Mouse (Mus musculus): ENCODE results near the gene Dtx3. TPM values are rescaled to one million over a fixed set of nuclear protein-coding genes. Genes with fewer than 3 reads are reported as not detected.
A peak's percentile ranks its signal among the peaks of the same experiment; 100 is the strongest.
"Not testable (repeated sequence)": the region's sequence is repeated elsewhere in the genome, so short reads cannot be mapped to it uniquely, and the experiment has no call there.

Dtx3 gene
- polyA plus RNA-seq, 2 experiments = 157 to 565 TPM

DNA sequence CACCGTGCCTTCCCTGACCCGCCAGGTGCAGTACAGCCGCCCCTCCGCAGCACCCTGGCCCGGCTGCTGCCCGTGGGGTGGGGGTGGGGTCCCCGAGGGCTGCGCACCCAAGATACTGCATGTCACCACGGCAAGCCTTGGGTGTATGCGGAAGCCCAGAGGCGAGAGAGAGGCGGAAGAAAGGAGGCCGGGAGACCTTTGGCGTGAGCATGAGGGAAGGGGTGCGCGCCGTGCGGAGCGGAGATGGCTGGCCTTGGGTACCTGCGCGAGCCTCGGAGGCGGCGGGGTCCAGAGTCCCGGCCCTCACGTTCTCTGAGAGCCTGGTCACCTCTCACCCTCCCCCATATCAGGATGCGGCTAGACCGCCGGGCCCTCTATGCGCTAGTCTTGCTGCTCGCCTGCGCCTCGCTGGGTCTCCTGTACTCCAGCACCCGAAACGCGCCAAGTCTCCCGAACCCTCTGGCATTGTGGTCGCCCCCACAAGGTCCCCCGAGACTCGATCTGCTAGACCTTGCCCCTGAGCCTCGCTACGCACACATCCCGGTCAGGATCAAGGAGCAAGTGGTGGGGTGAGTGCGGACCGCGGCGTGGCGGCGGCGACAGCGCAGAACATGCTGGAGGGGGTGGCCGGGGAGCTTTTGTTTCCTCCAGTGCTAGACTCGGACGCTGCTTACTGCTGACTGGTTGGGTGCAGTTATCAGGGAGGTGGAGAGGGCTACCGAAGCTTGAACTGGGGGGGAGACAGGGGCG lies 29.7 kb downstream of the Dtx3 start:
- peak overlapping the region; percentile 99 for H3K4me2 ChIP-seq (replicated peaks; ENCODE audit: low read depth, low read length, severe bottlenecking)
- H3K27ac ChIP-seq (replicated peaks; ENCODE audit: low read depth, low read length) = no peak overlapping the region

DNA sequence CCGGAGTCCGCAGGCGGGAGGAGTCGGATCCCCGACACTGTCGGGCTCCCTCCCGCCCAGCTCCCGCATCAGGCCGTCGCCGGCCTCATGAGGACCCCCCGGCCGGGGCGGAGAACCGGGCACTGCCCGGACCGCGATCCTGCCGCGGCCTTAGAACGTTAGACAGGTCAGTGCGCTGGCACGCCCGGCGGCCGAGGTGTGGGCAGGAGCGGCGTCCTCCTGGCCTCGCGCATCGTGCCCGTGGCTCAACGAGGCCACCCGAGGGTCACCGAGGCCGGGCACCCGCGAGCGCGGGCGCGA lies 30.2 kb downstream of the Dtx3 start:
- DNase-seq (ENCODE audit: low spot score) (no peak), ATAC-seq (ENCODE audit: low FRiP score, low read depth) (peak; percentile 36; the same call in 1 of the 2 replicates)
- Histone ChIP-seq H3K4me2 (replicated peaks; ENCODE audit: low read depth, low read length, severe bottlenecking) (peak overlapping the region; percentile 99), H3K4me3 (replicated peaks; ENCODE audit: low read length) (peak overlapping the region; percentile 60), H3K4me1 (ENCODE audit: control insufficient read depth, insufficient read depth, low read length) (no peaks in the 10 kb centered on the region; the same call in none of the 2 replicates), H3K36me3 (ENCODE audit: control insufficient read depth, insufficient read depth, low read length) (no peaks in the 10 kb centered on the region), H3K27ac (replicated peaks; ENCODE audit: low read depth, low read length) (no peak overlapping the region), H3K9ac (ENCODE audit: low read depth, low read length, severe bottlenecking) (peak overlapping the region; percentile 67), H3K27me3 (ENCODE audit: control insufficient read depth, insufficient read depth, low read length) (peaks cover 50% of the 10 kb centered on the region), H3K9me3 (ENCODE audit: control insufficient read depth, low read length) (no peaks in the 10 kb centered on the region)
- WGBS = 2% methylated on average over 15 of the region's 42 CpGs
- TF ChIP-seq POLR2A (IDR thresholded peaks at IDR 0.05; ENCODE audit: borderline replicate concordance, extremely low read depth, insufficient read depth, insufficient read length) = no peak

More for the DNA sequence above, 29.7 kb downstream of the Dtx3 start:
- Histone ChIP-seq H3K4me1 (ENCODE audit: control insufficient read depth, insufficient read depth, low read length) (no peaks in the 10 kb centered on the region; the same call in none of the 2 replicates), H3K36me3 (ENCODE audit: control insufficient read depth, insufficient read depth, low read length) (no peaks in the 10 kb centered on the region), H3K27me3 (ENCODE audit: control insufficient read depth, insufficient read depth, low read length) (peaks cover 55% of the 10 kb centered on the region), H3K9ac (ENCODE audit: low read depth, low read length, severe bottlenecking) (peak overlapping the region; percentile 67), H3K4me3 (replicated peaks; ENCODE audit: low read length) (peak overlapping the region; percentile 60), H3K9me3 (ENCODE audit: control insufficient read depth, low read length) (no peaks in the 10 kb centered on the region)
- ATAC-seq (ENCODE audit: low FRiP score, low read depth) = peak; percentile 13; the same call in 1 of the 2 replicates
- DNase-seq (ENCODE audit: low spot score) = no peak
- TF ChIP-seq POLR2A (IDR thresholded peaks at IDR 0.05; ENCODE audit: borderline replicate concordance, extremely low read depth, insufficient read depth, insufficient read length) = no peak
- WGBS = 0% methylated on average over 52 of the region's 56 CpGs

DNA sequence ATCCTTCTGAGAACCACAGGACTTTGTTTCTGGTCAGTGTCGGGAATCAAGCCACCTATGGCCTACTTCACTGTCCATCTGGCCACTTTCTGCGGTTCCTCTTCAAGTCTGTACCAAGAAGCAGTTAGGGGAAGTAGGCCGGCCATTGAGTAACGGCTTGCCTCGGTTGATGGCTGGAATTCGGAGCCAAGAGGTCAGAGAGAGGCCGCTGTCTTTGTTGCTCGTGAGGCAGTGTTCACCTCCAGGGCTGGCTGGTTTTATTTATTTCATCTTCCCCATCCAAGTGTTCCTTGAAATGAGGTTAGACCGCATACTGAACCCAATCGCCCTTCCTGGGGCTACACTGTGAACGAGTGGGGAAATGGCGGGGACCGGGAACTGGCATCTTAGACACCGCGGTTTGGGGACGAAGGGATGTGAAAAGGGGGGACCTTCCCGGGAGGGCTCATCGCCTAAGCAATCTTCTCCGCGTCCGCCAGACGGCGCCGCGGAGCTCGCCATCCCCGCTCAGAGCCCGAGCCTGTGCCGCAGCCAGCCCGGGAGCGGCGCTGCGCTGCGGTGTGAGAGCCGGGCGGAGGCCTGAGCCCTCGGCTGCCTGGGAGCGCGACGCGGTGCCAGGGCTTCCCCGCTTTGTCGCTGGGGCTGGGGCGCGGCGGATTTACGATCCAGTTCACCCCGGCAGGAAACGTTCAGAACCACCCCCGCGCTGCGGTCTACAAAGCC lies 30.7 kb downstream of the Dtx3 start, which contains the start of gene B4galnt1:
B4galnt1 (plus strand) TSS at position 595 of the 723 bp plus-strand sequence.
- no peaks in the 10 kb centered on the region for H3K9me3 ChIP-seq (ENCODE audit: control insufficient read depth, low read length)
- peak within 1 kb of the TSS; percentile 67 for H3K9ac ChIP-seq (ENCODE audit: low read depth, low read length, severe bottlenecking)
- H3K4me1 ChIP-seq (ENCODE audit: control insufficient read depth, insufficient read depth, low read length) = no peaks in the 10 kb centered on the region; the same call in none of the 2 replicates
- H3K4me2 ChIP-seq (replicated peaks; ENCODE audit: low read depth, low read length, severe bottlenecking) = peak within 1 kb of the TSS; percentile 99
- H3K4me3 ChIP-seq (replicated peaks; ENCODE audit: low read length) = peak within 1 kb of the TSS; percentile 60
- peak; percentile 89 for ATAC-seq (ENCODE audit: low FRiP score, low read depth)
- peak; percentile 73 for DNase-seq (ENCODE audit: low spot score)
- no peak within 1 kb of the TSS for H3K27ac ChIP-seq (replicated peaks; ENCODE audit: low read depth, low read length)
- H3K27me3 ChIP-seq (ENCODE audit: control insufficient read depth, insufficient read depth, low read length) = peaks cover 45% of the 10 kb centered on the region
- 3% methylated on average over 46 of the region's 52 CpGs for WGBS
- no peaks in the 10 kb centered on the region for H3K36me3 ChIP-seq (ENCODE audit: control insufficient read depth, insufficient read depth, low read length)
- no peak for TF ChIP-seq POLR2A (IDR thresholded peaks at IDR 0.05; ENCODE audit: borderline replicate concordance, extremely low read depth, insufficient read depth, insufficient read length)

DNA sequence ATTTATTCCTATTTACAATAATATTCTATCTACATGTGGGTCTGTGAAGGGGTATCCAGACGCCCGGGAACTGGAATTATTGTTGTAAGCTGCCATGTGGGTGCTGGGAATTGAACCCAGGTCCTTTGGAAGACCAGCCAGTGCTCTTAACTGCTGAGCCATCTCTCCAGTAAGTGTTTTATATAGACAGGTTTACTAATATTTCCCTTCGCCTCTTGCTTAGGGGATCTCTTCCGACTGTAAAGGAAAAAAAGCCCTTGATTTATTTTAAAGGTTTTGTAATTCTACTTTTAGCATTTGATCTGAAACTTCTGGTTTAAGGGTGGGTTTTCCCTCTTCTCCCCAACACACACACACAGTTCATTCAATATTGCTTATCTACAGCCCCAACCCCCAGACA lies 31.3 kb downstream of the Dtx3 start:
- no peak overlapping the region for H3K4me3 ChIP-seq (replicated peaks; ENCODE audit: low read length)
- DNase-seq (ENCODE audit: low spot score) (no peak), ATAC-seq (ENCODE audit: low FRiP score, low read depth) (no peak)
- H3K4me1 ChIP-seq (ENCODE audit: control insufficient read depth, insufficient read depth, low read length) = no peaks in the 10 kb centered on the region; the same call in none of the 2 replicates
- no peaks in the 10 kb centered on the region for H3K36me3 ChIP-seq (ENCODE audit: control insufficient read depth, insufficient read depth, low read length)
- H3K27ac ChIP-seq (replicated peaks; ENCODE audit: low read depth, low read length) = no peak overlapping the region
- H3K4me2 ChIP-seq (replicated peaks; ENCODE audit: low read depth, low read length, severe bottlenecking) = no peak overlapping the region
- no peak for TF ChIP-seq POLR2A (IDR thresholded peaks at IDR 0.05; ENCODE audit: borderline replicate concordance, extremely low read depth, insufficient read depth, insufficient read length)
- 93% methylated on average over 4 of the region's 4 CpGs for WGBS
- no peaks in the 10 kb centered on the region for H3K9me3 ChIP-seq (ENCODE audit: control insufficient read depth, low read length)
- no peak overlapping the region for H3K9ac ChIP-seq (ENCODE audit: low read depth, low read length, severe bottlenecking)
- H3K27me3 ChIP-seq (ENCODE audit: control insufficient read depth, insufficient read depth, low read length) = peaks cover 39% of the 10 kb centered on the region

DNA sequence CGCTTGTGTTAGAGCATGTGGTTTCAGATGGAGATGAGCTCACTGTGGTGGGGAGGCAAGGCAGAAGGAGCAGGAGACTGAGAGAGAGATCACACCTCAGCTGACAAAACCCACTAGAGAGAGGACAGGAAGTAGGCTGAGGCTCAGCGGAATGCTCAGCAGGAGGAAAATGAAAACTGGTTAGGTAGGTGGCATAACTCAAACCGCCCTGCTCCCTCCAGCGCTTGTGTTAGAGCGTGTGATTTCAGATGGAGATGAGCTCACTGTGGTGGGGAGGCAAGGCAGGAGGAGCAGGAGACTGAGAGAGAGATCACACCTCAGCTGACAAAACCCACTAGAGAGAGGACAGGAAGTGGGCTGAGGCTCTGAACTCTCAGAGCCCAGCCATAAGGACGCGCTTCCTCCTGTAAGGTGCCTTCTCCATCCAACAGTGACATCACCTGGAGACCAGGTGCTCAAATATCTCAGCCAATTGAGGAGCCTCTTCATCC lies 32.7 kb downstream of the Dtx3 start:
- not testable (repeated sequence) for DNase-seq (ENCODE audit: low spot score); ATAC-seq (ENCODE audit: low FRiP score, low read depth); H3K27ac ChIP-seq (replicated peaks; ENCODE audit: low read depth, low read length); H3K9ac ChIP-seq (ENCODE audit: low read depth, low read length, severe bottlenecking); H3K9me3 ChIP-seq (ENCODE audit: control insufficient read depth, low read length); H3K4me2 ChIP-seq (replicated peaks; ENCODE audit: low read depth, low read length, severe bottlenecking); H3K36me3 ChIP-seq (ENCODE audit: control insufficient read depth, insufficient read depth, low read length); H3K4me1 ChIP-seq (ENCODE audit: control insufficient read depth, insufficient read depth, low read length); H3K4me3 ChIP-seq (replicated peaks; ENCODE audit: low read length)
- 37% methylated on average over 7 of the region's 7 CpGs for WGBS
- H3K27me3 ChIP-seq (ENCODE audit: control insufficient read depth, insufficient read depth, low read length) = peaks cover 30% of the 10 kb centered on the region

Measured in limb, embryonic 14.5 days (tissue).